Mouse (Mus musculus) stomach, postnatal 0 days (tissue): ENCODE data around the gene Lce3c.

ENCODE experiments used
- CTCF ChIP-seq: IDR thresholded peaks from 2 replicates; pipeline ENCODE4 v1.5.1; 2016; ENCODE audit warnings: antibody characterized with exemption, low read depth, mild to moderate bottlenecking, moderate library complexity
- EP300 ChIP-seq: optimal IDR thresholded peaks from 2 replicates; pipeline ENCODE3; 2016; ENCODE audit warnings: antibody characterized with exemption

GRCm38 (mm10) chr3:92926130-92926529 is 18.2 kb upstream of the Lce3c start, which contains the start of gene Lce3a:
- TF ChIP-seq CTCF, result no peak
- TF ChIP-seq EP300, result no peak
